Mouse (Mus musculus) forebrain, postnatal 0 days (tissue): ENCODE results near the gene Rusc2. TPM values are rescaled to one million over a fixed set of nuclear protein-coding genes. Genes with fewer than 3 reads are reported as not detected.

Source experiments
- ATAC-seq: fragments of 200-750 bp; cut with Nextera tagmentation; 2 replicates; pipeline ENCODE4 v1.8.0; 2017; ENCODE audit warnings: mild to moderate bottlenecking, moderate library complexity
- DNase-seq: peaks from one replicate; pipeline ENCODE4 v3.0.0-alpha.2; 2015
- H3K27ac ChIP-seq: fragments of 300-500 bp; sonication (generic); 2 replicates; pipeline ENCODE4 v1.5.1; 2014; ENCODE audit warnings: low read depth, mild to moderate bottlenecking, antibody characterized with exemption, low read length, moderate library complexity, mixed read lengths
- H3K27me3 ChIP-seq: fragments of 300-500 bp; sonication (generic); 2 replicates; pipeline ENCODE4 v1.6.1; 2014; ENCODE audit warnings: mild to moderate bottlenecking, low read length, mixed read lengths; ENCODE audit not compliant: insufficient read depth
- H3K36me3 ChIP-seq: fragments of 300-500 bp; sonication (generic); 2 replicates; pipeline ENCODE4 v1.6.1; 2014; ENCODE audit warnings: mild to moderate bottlenecking, moderate library complexity; ENCODE audit not compliant: insufficient read depth
- H3K4me1 ChIP-seq: fragments of 300-500 bp; sonication (generic); 2 replicates; pipeline ENCODE4 v1.6.1; 2014; ENCODE audit warnings: antibody characterized with exemption; ENCODE audit not compliant: insufficient read depth
- H3K4me2 ChIP-seq: fragments of 300-500 bp; sonication (generic); 2 replicates; pipeline ENCODE4 v1.6.1; 2014; ENCODE audit warnings: low read depth, mild to moderate bottlenecking, moderate library complexity
- H3K4me3 ChIP-seq: fragments of 300-500 bp; sonication (generic); 2 replicates; pipeline ENCODE4 v1.5.1; 2014; ENCODE audit warnings: low read depth, low read length, mixed read lengths
- H3K9ac ChIP-seq: fragments of 300-500 bp; sonication (generic); 2 replicates; pipeline ENCODE4 v1.6.1; 2014; ENCODE audit warnings: mild to moderate bottlenecking
- H3K9me3 ChIP-seq: fragments of 300-500 bp; sonication (generic); 2 replicates; pipeline ENCODE4 v1.6.1; 2016; ENCODE audit warnings: low read length
- CTCF ChIP-seq: sonication (generic); IDR thresholded peaks from 2 replicates; pipeline ENCODE4 v1.5.1; 2016; ENCODE audit warnings: antibody characterized with exemption, control low read depth, low read depth
- WGBS: fragments of 180-500 bp; shearing (Covaris S2); extraction: QIAGEN DNeasy Blood & Tissue Kit; methylation state at CpG from one replicate; pipeline ENCODE4 v1.1.7; 2014; 5-methylcytosine and 5-hydroxymethylcytosine counted together
- polyA plus RNA-seq: library from polyadenylated mRNA; unstranded; fragments of >200 nt; fragmentation: Nextera tagmentation; extraction: Ambion mirVana; gene quantifications from 2 replicates; pipeline ENCODE4 v1.2.1, GENCODE M21; 2015
- total RNA-seq: library from RNA; depleted of rRNA; stranded (reverse); fragments of >200 nt; gene quantifications from 2 replicates; pipeline ENCODE4 v1.2.3, GENCODE M21; 2014; rRNA removed

The Rusc2 gene
- total RNA-seq (116 and 148 TPM in 2 replicates), polyA plus RNA-seq (73.2 and 75.8 TPM in 2 replicates)

GRCm38 (mm10) chr4:43381408-43382154, at the start of gene Rusc2:
TSS of gene Rusc2 (plus strand) at chr4:43381979.
- WGBS: 2% methylated on average over 63 of the region's 63 CpGs
- Histone ChIP-seq H3K4me2 (peak within 1 kb of the TSS; percentile 87), H3K9ac (peak within 1 kb of the TSS; percentile 83), H3K9me3 (no peaks in the 10 kb centered on the region), H3K36me3 (no peaks in the 10 kb centered on the region), H3K4me3 (peak within 1 kb of the TSS; percentile 76), H3K27ac (peak within 1 kb of the TSS; percentile 76), H3K4me1 (peaks cover 16% of the 10 kb centered on the region), H3K27me3 (no peaks in the 10 kb centered on the region)
- peak; percentile 98 for DNase-seq
- ATAC-seq: peak; percentile 97
- peak; percentile 79 for TF ChIP-seq CTCF

- no peaks in the 10 kb centered on the region for H3K4me1 ChIP-seq
- H3K9me3 ChIP-seq: 0 out of 2 replicates have a peak, but pooled peaks cover 4% of the 10 kb centered on the region
- no peak for ATAC-seq
- no peak for TF ChIP-seq CTCF
- H3K9ac ChIP-seq: no peak overlapping the region
- no peaks in the 10 kb centered on the region for H3K36me3 ChIP-seq
- H3K4me2 ChIP-seq: no peak overlapping the region
- H3K4me3 ChIP-seq: no peak overlapping the region
- WGBS: 31% methylated on average over 2 of the region's 2 CpGs
- H3K27ac ChIP-seq: no peak overlapping the region
- DNase-seq: no peak
- H3K27me3 ChIP-seq: no peaks in the 10 kb centered on the region
Observed at GRCm38 (mm10) chr4:43334771-43335170, 47.0 kb upstream of the Rusc2 start.

- no peaks in the 10 kb centered on the region for H3K36me3 ChIP-seq
- ATAC-seq (no peak), DNase-seq (no peak)
- H3K4me1 ChIP-seq: no peaks in the 10 kb centered on the region
- H3K27ac ChIP-seq: no peak overlapping the region
- no peak for TF ChIP-seq CTCF
- H3K9ac ChIP-seq: no peak overlapping the region
- 0 out of 2 replicates have a peak, but pooled peaks cover 4% of the 10 kb centered on the region for H3K9me3 ChIP-seq
- H3K4me2 ChIP-seq: no peak overlapping the region
- H3K27me3 ChIP-seq: no peaks in the 10 kb centered on the region
- H3K4me3 ChIP-seq: no peak overlapping the region
Observed at GRCm38 (mm10) chr4:43336176-43336575, 45.6 kb upstream of the Rusc2 start.

- H3K27me3 ChIP-seq: no peaks in the 10 kb centered on the region
- no peak overlapping the region for H3K9ac ChIP-seq
- WGBS: 77% methylated on average over 4 of the region's 4 CpGs
- H3K36me3 ChIP-seq: no peaks in the 10 kb centered on the region
- no peaks in the 10 kb centered on the region for H3K4me1 ChIP-seq
- no peak for DNase-seq
- H3K27ac ChIP-seq: no peak overlapping the region
- 0 out of 2 replicates have a peak, but pooled peaks cover 4% of the 10 kb centered on the region for H3K9me3 ChIP-seq
- H3K4me2 ChIP-seq: no peak overlapping the region
- no peak for TF ChIP-seq CTCF
- H3K4me3 ChIP-seq: no peak overlapping the region
- ATAC-seq: no peak
Observed at GRCm38 (mm10) chr4:43340096-43340804, 41.5 kb upstream of the Rusc2 start.

- no peak for TF ChIP-seq CTCF
- H3K36me3 ChIP-seq: no peaks in the 10 kb centered on the region
- ATAC-seq (no peak), DNase-seq (no peak)
- H3K4me3 ChIP-seq: no peak overlapping the region
- H3K27ac ChIP-seq: no peak overlapping the region
- H3K4me1 ChIP-seq: no peaks in the 10 kb centered on the region
- H3K27me3 ChIP-seq: no peaks in the 10 kb centered on the region
- H3K9me3 ChIP-seq: 0 out of 2 replicates have a peak, but pooled peaks cover 2% of the 10 kb centered on the region
- 46% methylated on average over 7 of the region's 7 CpGs for WGBS
- no peak overlapping the region for H3K4me2 ChIP-seq
- no peak overlapping the region for H3K9ac ChIP-seq
Observed at GRCm38 (mm10) chr4:43341276-43341891, 40.4 kb upstream of the Rusc2 start.

GRCm38 (mm10) chr4:43342443-43342842, 39.3 kb upstream of the Rusc2 start:
- peak; percentile 39 for DNase-seq
- Histone ChIP-seq H3K9me3 (no peaks in the 10 kb centered on the region), H3K4me1 (no peaks in the 10 kb centered on the region), H3K27me3 (no peaks in the 10 kb centered on the region), H3K36me3 (no peaks in the 10 kb centered on the region), H3K9ac (no peak overlapping the region), H3K4me2 (no peak overlapping the region), H3K4me3 (no peak overlapping the region), H3K27ac (no peak overlapping the region)
- 52% methylated on average over 10 of the region's 10 CpGs for WGBS
- ATAC-seq: peak; percentile 43; the same call in 1 of the 2 replicates
- no peak for TF ChIP-seq CTCF
